Mouse (Mus musculus) stomach, embryonic 16.5 days (tissue): ENCODE data around the gene Jpt1. TPM values are rescaled to one million over a fixed set of nuclear protein-coding genes. Genes with fewer than 3 reads are reported as not detected.
A peak's percentile ranks its signal among the peaks of the same experiment; 100 is the strongest.
"Not testable (repeated sequence)": the region's sequence is repeated elsewhere in the genome, so short reads cannot be mapped to it uniquely, and the experiment has no call there.

Experiments
- ATAC-seq: fragments of 200-750 bp; cut with Nextera tagmentation; 2 replicates; pipeline ENCODE4 v1.8.0; 2017; ENCODE audit warnings: moderate number of reproducible peaks, moderate TSS enrichment; ENCODE audit not compliant: insufficient read depth, low FRiP score
- H3K27ac ChIP-seq: fragments of 300-500 bp; sonication (generic); 2 replicates; pipeline ENCODE4 v1.5.1; 2014; ENCODE audit warnings: low read length
- H3K27me3 ChIP-seq: fragments of 300-500 bp; sonication (generic); 2 replicates; pipeline ENCODE4 v1.6.1; 2014; ENCODE audit warnings: low read length, control low read depth, mixed read lengths; ENCODE audit not compliant: control insufficient read depth, insufficient read depth
- H3K36me3 ChIP-seq: fragments of 300-500 bp; sonication (generic); 2 replicates; pipeline ENCODE4 v1.6.1; 2014; ENCODE audit warnings: low read length; ENCODE audit not compliant: control insufficient read depth, insufficient read depth
- H3K4me1 ChIP-seq: fragments of 300-500 bp; sonication (generic); 2 replicates; pipeline ENCODE4 v1.6.1; 2014; ENCODE audit warnings: low read length, control low read depth, mixed read lengths; ENCODE audit not compliant: control insufficient read depth, insufficient read depth
- H3K4me2 ChIP-seq: fragments of 300-500 bp; sonication (generic); 2 replicates; pipeline ENCODE4 v1.6.1; 2014; ENCODE audit warnings: low read depth, low read length, mixed read lengths
- H3K4me3 ChIP-seq: fragments of 300-500 bp; sonication (generic); replicated peaks from 2 replicates; pipeline ENCODE4 v1.5.1; 2014; ENCODE audit warnings: mild to moderate bottlenecking, low read length
- H3K9ac ChIP-seq: fragments of 300-500 bp; sonication (generic); 2 replicates; pipeline ENCODE4 v1.6.1; 2014; ENCODE audit warnings: low read length
- H3K9me3 ChIP-seq: fragments of 300-500 bp; sonication (generic); replicated peaks from 2 replicates; pipeline ENCODE4 v1.6.1; 2016; ENCODE audit warnings: low read length, control low read depth; ENCODE audit not compliant: control insufficient read depth
- WGBS: fragments of 180-500 bp; shearing (Covaris S2); extraction: QIAGEN DNeasy Blood & Tissue Kit; methylation state at CpG from one replicate; pipeline ENCODE4 v1.1.7; 2014; 5-methylcytosine and 5-hydroxymethylcytosine counted together
- polyA plus RNA-seq: library from polyadenylated mRNA; unstranded; fragments of >200 nt; fragmentation: Nextera tagmentation; extraction: Ambion mirVana; gene quantifications from 2 replicates; pipeline ENCODE4 v1.2.1, GENCODE M21; 2015

Jpt1 gene
- polyA plus RNA-seq, 1 experiment from 2014 or later, result 457 TPM

- ATAC-seq, result peak; percentile 77
- H3K27me3 ChIP-seq, result no peaks in the 10 kb centered on the region
- peak overlapping the region; percentile 99 for H3K9ac ChIP-seq
- H3K36me3 ChIP-seq, result peaks cover 14% of the 10 kb centered on the region; the same call in 1 of the 2 replicates
- H3K27ac ChIP-seq, result peak overlapping the region; percentile 100
- H3K4me3 ChIP-seq, result peak overlapping the region; percentile 94
- peaks cover 3% of the 10 kb centered on the region; the same call in 1 of the 2 replicates for H3K4me1 ChIP-seq
- H3K9me3 ChIP-seq, result no peaks in the 10 kb centered on the region
- H3K4me2 ChIP-seq, result peak overlapping the region; percentile 87
- WGBS, result under 1% methylated on average over 84 of the region's 84 CpGs
Observed at GRCm38 (mm10) chr11:115535401-115536037, 21.3 kb upstream of the Jpt1 start.

GRCm38 (mm10) chr11:115534759-115535371 is 20.7 kb upstream of the Jpt1 start:
- Histone ChIP-seq H3K9ac (peak overlapping the region; percentile 99), H3K4me3 (peak overlapping the region; percentile 94), H3K4me1 (peaks cover 3% of the 10 kb centered on the region; the same call in 1 of the 2 replicates), H3K4me2 (peak overlapping the region; percentile 87), H3K27me3 (no peaks in the 10 kb centered on the region), H3K27ac (peak overlapping the region; percentile 100), H3K36me3 (peaks cover 14% of the 10 kb centered on the region; the same call in 1 of the 2 replicates), H3K9me3 (no peaks in the 10 kb centered on the region)
- 3% methylated on average over 11 of the region's 11 CpGs for WGBS
- ATAC-seq, result no peak

- H3K27me3 ChIP-seq, H3K9me3 ChIP-seq, H3K4me3 ChIP-seq, H3K9ac ChIP-seq, H3K4me2 ChIP-seq, H3K4me1 ChIP-seq, ATAC-seq, H3K27ac ChIP-seq: not testable (repeated sequence)
- peaks cover 31% of the 10 kb centered on the region for H3K36me3 ChIP-seq
- WGBS, result 71% methylated on average over 3 of the region's 3 CpGs
Observed at GRCm38 (mm10) chr11:115526446-115526845, 12.3 kb upstream of the Jpt1 start.

GRCm38 (mm10) chr11:115522703-115523102 is 8.5 kb upstream of the Jpt1 start:
- WGBS, result 73% methylated on average over 2 of the region's 2 CpGs
- peaks cover 25% of the 10 kb centered on the region for H3K36me3 ChIP-seq
- H3K4me2 ChIP-seq, result no peak overlapping the region

GRCm38 (mm10) chr11:115522238-115522637 is 8.1 kb upstream of the Jpt1 start:
- H3K4me2 ChIP-seq, result no peak overlapping the region
- no peak overlapping the region for H3K9ac ChIP-seq
- no peak overlapping the region for H3K27ac ChIP-seq
- H3K4me1 ChIP-seq, result no peaks in the 10 kb centered on the region
- H3K27me3 ChIP-seq, result no peaks in the 10 kb centered on the region
- no peak for ATAC-seq
- 87% methylated on average over 2 of the region's 2 CpGs for WGBS
- no peak overlapping the region for H3K4me3 ChIP-seq
- H3K36me3 ChIP-seq, result peaks cover 21% of the 10 kb centered on the region
- no peaks in the 10 kb centered on the region for H3K9me3 ChIP-seq

More at GRCm38 (mm10) chr11:115522703-115523102, 8.5 kb upstream of the Jpt1 start:
- Histone ChIP-seq H3K27ac (no peak overlapping the region), H3K9me3 (no peaks in the 10 kb centered on the region), H3K9ac (no peak overlapping the region), H3K27me3 (no peaks in the 10 kb centered on the region), H3K4me1 (no peaks in the 10 kb centered on the region), H3K4me3 (no peak overlapping the region)
- ATAC-seq, result no peak

GRCm38 (mm10) chr11:115521080-115521479 is 6.9 kb upstream of the Jpt1 start:
- no peak overlapping the region for H3K4me3 ChIP-seq
- WGBS, result 84% methylated on average over 4 of the region's 4 CpGs
- no peaks in the 10 kb centered on the region for H3K27me3 ChIP-seq
- no peak for ATAC-seq
- no peak overlapping the region for H3K27ac ChIP-seq
- no peaks in the 10 kb centered on the region for H3K9me3 ChIP-seq
- H3K36me3 ChIP-seq, result peaks cover 15% of the 10 kb centered on the region; the same call in 1 of the 2 replicates
- no peak overlapping the region for H3K9ac ChIP-seq
- no peaks in the 10 kb centered on the region for H3K4me1 ChIP-seq
- no peak overlapping the region for H3K4me2 ChIP-seq

- no peak overlapping the region for H3K4me3 ChIP-seq
- WGBS, result 77% methylated on average over 2 of the region's 2 CpGs
Observed at GRCm38 (mm10) chr11:115520218-115520617, 6.0 kb upstream of the Jpt1 start.

GRCm38 (mm10) chr11:115519581-115519980 is 5.4 kb upstream of the Jpt1 start:
- 80% methylated on average over 3 of the region's 3 CpGs for WGBS
- H3K27ac ChIP-seq, result no peak overlapping the region
- H3K36me3 ChIP-seq, result 0 out of 2 replicates have a peak, but pooled peaks cover 8% of the 10 kb centered on the region
- H3K4me2 ChIP-seq, result no peak overlapping the region
- no peaks in the 10 kb centered on the region for H3K27me3 ChIP-seq
- no peaks in the 10 kb centered on the region for H3K4me1 ChIP-seq
- H3K9ac ChIP-seq, result no peak overlapping the region
- no peak for ATAC-seq
- H3K4me3 ChIP-seq, result no peak overlapping the region
- H3K9me3 ChIP-seq, result no peaks in the 10 kb centered on the region

More at GRCm38 (mm10) chr11:115520218-115520617, 6.0 kb upstream of the Jpt1 start:
- 0 out of 2 replicates have a peak, but pooled peaks cover 8% of the 10 kb centered on the region for H3K36me3 ChIP-seq
- no peak overlapping the region for H3K4me2 ChIP-seq
- H3K27ac ChIP-seq, result no peak overlapping the region
- H3K9ac ChIP-seq, result no peak overlapping the region
- H3K9me3 ChIP-seq, result no peaks in the 10 kb centered on the region
- no peaks in the 10 kb centered on the region for H3K27me3 ChIP-seq
- ATAC-seq, result no peak
- no peaks in the 10 kb centered on the region for H3K4me1 ChIP-seq

- Histone ChIP-seq H3K4me2 (no peak overlapping the region), H3K9me3 (no peaks in the 10 kb centered on the region), H3K4me3 (no peak overlapping the region), H3K36me3 (0 out of 2 replicates have a peak, but pooled peaks cover 4% of the 10 kb centered on the region), H3K27ac (no peak overlapping the region), H3K27me3 (no peaks in the 10 kb centered on the region), H3K9ac (no peak overlapping the region), H3K4me1 (no peaks in the 10 kb centered on the region)
- no peak for ATAC-seq
- 65% methylated on average over 9 of the region's 9 CpGs for WGBS
Observed at GRCm38 (mm10) chr11:115518693-115519092, 4.5 kb upstream of the Jpt1 start.
